Mouse (Mus musculus) liver, postnatal 0 days (tissue): Measurements from ENCODE around the gene Mmp7. TPM values are rescaled to one million over a fixed set of nuclear protein-coding genes. Genes with fewer than 3 reads are reported as not detected.

Source experiments
- ATAC-seq: fragments of 200-750 bp; cut with Nextera tagmentation; 2 replicates; pipeline ENCODE4 v1.8.0; 2017; ENCODE audit warnings: mild to moderate bottlenecking, moderate library complexity
- DNase-seq: peaks from one replicate; pipeline ENCODE4 v3.0.0-alpha.2; 2016
- H3K27ac ChIP-seq: fragments of 300-500 bp; sonication (generic); 2 replicates; pipeline ENCODE4 v1.5.1; 2014; ENCODE audit warnings: antibody characterized with exemption, moderate library complexity, mild to moderate bottlenecking, low read depth
- H3K27me3 ChIP-seq: fragments of 300-500 bp; sonication (generic); 2 replicates; pipeline ENCODE4 v1.6.1; 2014; ENCODE audit warnings: low read length, control low read depth, mixed read lengths; ENCODE audit not compliant: insufficient read depth
- H3K36me3 ChIP-seq: fragments of 300-500 bp; sonication (generic); replicated peaks from 2 replicates; pipeline ENCODE4 v1.6.1; 2014; ENCODE audit warnings: mild to moderate bottlenecking, control low read depth, low read length, moderate library complexity, mixed read lengths; ENCODE audit not compliant: insufficient read depth
- H3K4me1 ChIP-seq: fragments of 300-500 bp; sonication (generic); 2 replicates; pipeline ENCODE4 v1.6.1; 2014; ENCODE audit warnings: antibody characterized with exemption, mild to moderate bottlenecking, control low read depth; ENCODE audit not compliant: insufficient read depth
- H3K4me2 ChIP-seq: fragments of 300-500 bp; sonication (generic); 2 replicates; pipeline ENCODE4 v1.6.1; 2014; ENCODE audit warnings: low read depth, mild to moderate bottlenecking, low read length, moderate library complexity, mixed read lengths
- H3K4me3 ChIP-seq: fragments of 300-500 bp; sonication (generic); 2 replicates; pipeline ENCODE4 v1.5.1; 2014; ENCODE audit warnings: low read depth, low read length
- H3K9ac ChIP-seq: fragments of 300-500 bp; sonication (generic); replicated peaks from 2 replicates; pipeline ENCODE4 v1.6.1; 2014; ENCODE audit warnings: mild to moderate bottlenecking, moderate library complexity
- H3K9me3 ChIP-seq: fragments of 300-500 bp; sonication (generic); 2 replicates; pipeline ENCODE4 v1.6.1; 2016; ENCODE audit warnings: mild to moderate bottlenecking, control low read depth, low read length, mixed read lengths
- CTCF ChIP-seq: sonication (generic); IDR thresholded peaks from 2 replicates; pipeline ENCODE4 v1.5.1; 2016; ENCODE audit warnings: antibody characterized with exemption, low read depth
- EP300 ChIP-seq: IDR thresholded peaks from 2 replicates; pipeline ENCODE4 v1.6.1; 2016; ENCODE audit warnings: antibody characterized with exemption, low read depth, mild to moderate bottlenecking
- WGBS: fragments of 180-500 bp; shearing (Covaris S2); extraction: QIAGEN DNeasy Blood & Tissue Kit; methylation state at CpG from one replicate; pipeline ENCODE4 v1.1.7; 2014; ENCODE audit not compliant: insufficient replicate concordance; 5-methylcytosine and 5-hydroxymethylcytosine counted together
- polyA plus RNA-seq: library from polyadenylated mRNA; unstranded; fragments of >200 nt; fragmentation: Nextera tagmentation; extraction: Ambion mirVana; gene quantifications from 2 replicates; pipeline ENCODE4 v1.2.1, GENCODE M21; 2015

Mmp7 gene
- polyA plus RNA-seq, 1 experiment from 2014 or later, result not detected

- TF ChIP-seq EP300 (no peak), CTCF (no peak)
- Histone ChIP-seq H3K27ac (no peak overlapping the region), H3K9ac (no peak overlapping the region), H3K4me2 (no peak overlapping the region), H3K4me1 (no peaks in the 10 kb centered on the region), H3K27me3 (no peaks in the 10 kb centered on the region), H3K9me3 (no peaks in the 10 kb centered on the region), H3K4me3 (no peak overlapping the region), H3K36me3 (no peaks in the 10 kb centered on the region)
- ATAC-seq (no peak), DNase-seq (no peak)
- WGBS, result 33% methylated on average over 6 of the region's 6 CpGs
Measured at GRCm38 (mm10) chr9:7689799-7690198, 2.1 kb upstream of the Mmp7 start.

- Histone ChIP-seq H3K36me3 (no peaks in the 10 kb centered on the region), H3K9me3 (no peaks in the 10 kb centered on the region), H3K27ac (no peak overlapping the region), H3K4me1 (no peaks in the 10 kb centered on the region), H3K9ac (no peak overlapping the region), H3K27me3 (no peaks in the 10 kb centered on the region), H3K4me2 (no peak overlapping the region), H3K4me3 (no peak overlapping the region)
- ATAC-seq (no peak), DNase-seq (no peak)
- 78% methylated on average over 3 of the region's 3 CpGs for WGBS
- TF ChIP-seq CTCF (no peak), EP300 (no peak)
Measured at GRCm38 (mm10) chr9:7693961-7694360, 2.1 kb downstream of the Mmp7 start.

GRCm38 (mm10) chr9:7695646-7696045 is 3.8 kb downstream of the Mmp7 start:
- Histone ChIP-seq H3K4me3 (no peak overlapping the region), H3K36me3 (no peaks in the 10 kb centered on the region), H3K9me3 (no peaks in the 10 kb centered on the region), H3K9ac (no peak overlapping the region), H3K27ac (no peak overlapping the region), H3K4me2 (no peak overlapping the region), H3K4me1 (no peaks in the 10 kb centered on the region), H3K27me3 (no peaks in the 10 kb centered on the region)
- no peak for TF ChIP-seq EP300
- no peak for TF ChIP-seq CTCF
- 84% methylated on average over 3 of the region's 3 CpGs for WGBS
- no peak for ATAC-seq
- no peak for DNase-seq

- H3K9ac ChIP-seq, result no peak overlapping the region
- H3K9me3 ChIP-seq, result no peaks in the 10 kb centered on the region
- H3K4me3 ChIP-seq, result no peak overlapping the region
- no peaks in the 10 kb centered on the region for H3K4me1 ChIP-seq
- no peak overlapping the region for H3K27ac ChIP-seq
- 61% methylated on average over 6 of the region's 6 CpGs for WGBS
- no peak overlapping the region for H3K4me2 ChIP-seq
- DNase-seq (no peak), ATAC-seq (no peak)
- H3K36me3 ChIP-seq, result no peaks in the 10 kb centered on the region
- TF ChIP-seq EP300, result no peak
- no peaks in the 10 kb centered on the region for H3K27me3 ChIP-seq
Measured at GRCm38 (mm10) chr9:7708698-7709097, 16.8 kb downstream of the Mmp7 start.

GRCm38 (mm10) chr9:7711196-7711595 is 19.3 kb downstream of the Mmp7 start:
- no peak overlapping the region for H3K9ac ChIP-seq
- H3K4me1 ChIP-seq, result no peaks in the 10 kb centered on the region
- no peak overlapping the region for H3K4me2 ChIP-seq
- no peaks in the 10 kb centered on the region for H3K36me3 ChIP-seq
- TF ChIP-seq EP300, result no peak
- TF ChIP-seq CTCF, result no peak
- 67% methylated on average over 4 of the region's 4 CpGs for WGBS
- H3K4me3 ChIP-seq, result no peak overlapping the region
- DNase-seq (no peak), ATAC-seq (no peak)
- no peak overlapping the region for H3K27ac ChIP-seq
- H3K27me3 ChIP-seq, result no peaks in the 10 kb centered on the region
- no peaks in the 10 kb centered on the region for H3K9me3 ChIP-seq

- TF ChIP-seq EP300 (no peak), CTCF (peak; percentile 80)
- ATAC-seq (peak; percentile 31; the same call in 1 of the 2 replicates), DNase-seq (peak; percentile 33)
- H3K36me3 ChIP-seq, result no peaks in the 10 kb centered on the region
- WGBS, result 30% methylated on average over 4 of the region's 4 CpGs
- no peak overlapping the region for H3K9ac ChIP-seq
- no peak overlapping the region for H3K4me2 ChIP-seq
- no peaks in the 10 kb centered on the region for H3K27me3 ChIP-seq
- H3K27ac ChIP-seq, result no peak overlapping the region
- no peaks in the 10 kb centered on the region for H3K9me3 ChIP-seq
- no peaks in the 10 kb centered on the region for H3K4me1 ChIP-seq
- H3K4me3 ChIP-seq, result no peak overlapping the region
Measured at GRCm38 (mm10) chr9:7714062-7714907, 22.4 kb downstream of the Mmp7 start.

GRCm38 (mm10) chr9:7714908-7715175 is 23.0 kb downstream of the Mmp7 start:
- no peak for TF ChIP-seq CTCF
- H3K9me3 ChIP-seq, result no peaks in the 10 kb centered on the region
- ATAC-seq, result no peak
- DNase-seq, result no peak
- H3K4me1 ChIP-seq, result no peaks in the 10 kb centered on the region
- H3K4me3 ChIP-seq, result no peak overlapping the region
- H3K27ac ChIP-seq, result no peak overlapping the region
- H3K4me2 ChIP-seq, result no peak overlapping the region
- no peaks in the 10 kb centered on the region for H3K27me3 ChIP-seq
- no peak overlapping the region for H3K9ac ChIP-seq
- no peaks in the 10 kb centered on the region for H3K36me3 ChIP-seq
- 85% methylated on average over 2 of the region's 2 CpGs for whole genome bisulfite sequencing
